Mouse (Mus musculus): ENCODE data around the gene Fbxl2. TPM values are rescaled to one million over a fixed set of nuclear protein-coding genes. Genes with fewer than 3 reads are reported as not detected.

Fbxl2 gene
- polyA plus RNA-seq, 1 experiment: 2.6 TPM

GRCm38 (mm10) chr9:114068494-114069053 lies 22.6 kb upstream of the Fbxl2 start:
- no peak for TF ChIP-seq CTCF (IDR thresholded peaks at IDR 0.05; ENCODE audit: control insufficient read depth, insufficient read depth, insufficient replicate concordance, low read depth, low read length)
- TF ChIP-seq POLR2A (IDR thresholded peaks at IDR 0.05; ENCODE audit: control insufficient read depth, low read depth, low read length): no peak
- peaks cover 2% of the 10 kb centered on the region; the same call in 1 of the 2 replicates for H3K4me1 ChIP-seq (ENCODE audit: control insufficient read depth, insufficient read depth, low read length)
- no peaks in the 10 kb centered on the region for H3K36me3 ChIP-seq (ENCODE audit: control insufficient read depth, insufficient read depth, low read length)
- no peak overlapping the region for H3K4me3 ChIP-seq (ENCODE audit: control insufficient read depth, low read depth, low read length)
- H3K27me3 ChIP-seq (ENCODE audit: control insufficient read depth, insufficient read depth, low read length): no peaks in the 10 kb centered on the region
- H3K27ac ChIP-seq (ENCODE audit: control insufficient read depth, insufficient read depth, low read depth, low read length): no peak overlapping the region

- Histone ChIP-seq H3K27me3 (ENCODE audit: control insufficient read depth, insufficient read depth, low read length) (no peaks in the 10 kb centered on the region), H3K4me3 (ENCODE audit: control insufficient read depth, low read depth, low read length) (peak within 1 kb of the TSS; percentile 8; the same call in 1 of the 2 replicates), H3K27ac (ENCODE audit: control insufficient read depth, insufficient read depth, low read depth, low read length) (no peak within 1 kb of the TSS), H3K4me1 (ENCODE audit: control insufficient read depth, insufficient read depth, low read length) (peaks cover 8% of the 10 kb centered on the region), H3K36me3 (ENCODE audit: control insufficient read depth, insufficient read depth, low read length) (no peaks in the 10 kb centered on the region)
- no peak for TF ChIP-seq CTCF (IDR thresholded peaks at IDR 0.05; ENCODE audit: control insufficient read depth, insufficient read depth, insufficient replicate concordance, low read depth, low read length)
- TF ChIP-seq POLR2A (IDR thresholded peaks at IDR 0.05; ENCODE audit: control insufficient read depth, low read depth, low read length): no peak
These were observed 11.3 kb upstream of the Fbxl2 start, which contains the start of gene Susd5 for GRCm38 (mm10) chr9:114057090-114057796. Gene Susd5 (plus strand): TSS chr9:114057140.

GRCm38 (mm10) chr9:114052866-114053265 lies 6.9 kb upstream of the Fbxl2 start:
- no peak overlapping the region for H3K27ac ChIP-seq (ENCODE audit: control insufficient read depth, insufficient read depth, low read depth, low read length)
- no peaks in the 10 kb centered on the region for H3K27me3 ChIP-seq (ENCODE audit: control insufficient read depth, insufficient read depth, low read length)
- H3K4me3 ChIP-seq (ENCODE audit: control insufficient read depth, low read depth, low read length): peak overlapping the region; percentile 53
- TF ChIP-seq POLR2A (IDR thresholded peaks at IDR 0.05; ENCODE audit: control insufficient read depth, low read depth, low read length): no peak
- no peak for TF ChIP-seq CTCF (IDR thresholded peaks at IDR 0.05; ENCODE audit: control insufficient read depth, insufficient read depth, insufficient replicate concordance, low read depth, low read length)
- H3K36me3 ChIP-seq (ENCODE audit: control insufficient read depth, insufficient read depth, low read length): no peaks in the 10 kb centered on the region
- H3K4me1 ChIP-seq (ENCODE audit: control insufficient read depth, insufficient read depth, low read length): peaks cover 14% of the 10 kb centered on the region

GRCm38 (mm10) chr9:114052031-114052430 lies 6.0 kb upstream of the Fbxl2 start:
- H3K27me3 ChIP-seq (ENCODE audit: control insufficient read depth, insufficient read depth, low read length): no peaks in the 10 kb centered on the region
- H3K27ac ChIP-seq (ENCODE audit: control insufficient read depth, insufficient read depth, low read depth, low read length): no peak overlapping the region
- TF ChIP-seq POLR2A (IDR thresholded peaks at IDR 0.05; ENCODE audit: control insufficient read depth, low read depth, low read length): no peak
- no peak for TF ChIP-seq CTCF (IDR thresholded peaks at IDR 0.05; ENCODE audit: control insufficient read depth, insufficient read depth, insufficient replicate concordance, low read depth, low read length)
- H3K4me1 ChIP-seq (ENCODE audit: control insufficient read depth, insufficient read depth, low read length): peaks cover 12% of the 10 kb centered on the region
- peak overlapping the region; percentile 30 for H3K4me3 ChIP-seq (ENCODE audit: control insufficient read depth, low read depth, low read length)
- H3K36me3 ChIP-seq (ENCODE audit: control insufficient read depth, insufficient read depth, low read length): no peaks in the 10 kb centered on the region

- TF ChIP-seq POLR2A (IDR thresholded peaks at IDR 0.05; ENCODE audit: control insufficient read depth, low read depth, low read length) (no peak), CTCF (IDR thresholded peaks at IDR 0.05; ENCODE audit: control insufficient read depth, insufficient read depth, insufficient replicate concordance, low read depth, low read length) (no peak)
- no peaks in the 10 kb centered on the region for H3K27me3 ChIP-seq (ENCODE audit: control insufficient read depth, insufficient read depth, low read length)
- peaks cover 14% of the 10 kb centered on the region for H3K4me1 ChIP-seq (ENCODE audit: control insufficient read depth, insufficient read depth, low read length)
- H3K4me3 ChIP-seq (ENCODE audit: control insufficient read depth, low read depth, low read length): peak overlapping the region; percentile 70
- H3K27ac ChIP-seq (ENCODE audit: control insufficient read depth, insufficient read depth, low read depth, low read length): no peak overlapping the region
- H3K36me3 ChIP-seq (ENCODE audit: control insufficient read depth, insufficient read depth, low read length): no peaks in the 10 kb centered on the region
These were observed 4.8 kb upstream of the Fbxl2 start for GRCm38 (mm10) chr9:114050778-114051177.

- no peak overlapping the region for H3K4me3 ChIP-seq (ENCODE audit: control insufficient read depth, low read depth, low read length)
- H3K27ac ChIP-seq (ENCODE audit: control insufficient read depth, insufficient read depth, low read depth, low read length): no peak overlapping the region
- peaks cover 14% of the 10 kb centered on the region for H3K4me1 ChIP-seq (ENCODE audit: control insufficient read depth, insufficient read depth, low read length)
- H3K36me3 ChIP-seq (ENCODE audit: control insufficient read depth, insufficient read depth, low read length): no peaks in the 10 kb centered on the region
- TF ChIP-seq POLR2A (IDR thresholded peaks at IDR 0.05; ENCODE audit: control insufficient read depth, low read depth, low read length): no peak
- no peak for TF ChIP-seq CTCF (IDR thresholded peaks at IDR 0.05; ENCODE audit: control insufficient read depth, insufficient read depth, insufficient replicate concordance, low read depth, low read length)
- H3K27me3 ChIP-seq (ENCODE audit: control insufficient read depth, insufficient read depth, low read length): no peaks in the 10 kb centered on the region
These were observed 4.1 kb upstream of the Fbxl2 start for GRCm38 (mm10) chr9:114050106-114050505.

- Histone ChIP-seq H3K36me3 (ENCODE audit: control insufficient read depth, insufficient read depth, low read length) (no peaks in the 10 kb centered on the region), H3K4me3 (ENCODE audit: control insufficient read depth, low read depth, low read length) (no peak overlapping the region), H3K27me3 (ENCODE audit: control insufficient read depth, insufficient read depth, low read length) (no peaks in the 10 kb centered on the region), H3K27ac (ENCODE audit: control insufficient read depth, insufficient read depth, low read depth, low read length) (no peak overlapping the region), H3K4me1 (ENCODE audit: control insufficient read depth, insufficient read depth, low read length) (peaks cover 6% of the 10 kb centered on the region)
- TF ChIP-seq CTCF (IDR thresholded peaks at IDR 0.05; ENCODE audit: control insufficient read depth, insufficient read depth, insufficient replicate concordance, low read depth, low read length) (no peak), POLR2A (IDR thresholded peaks at IDR 0.05; ENCODE audit: control insufficient read depth, low read depth, low read length) (no peak)
These were observed 685 bp upstream of the Fbxl2 start for GRCm38 (mm10) chr9:114046676-114047075.
